Mouse (Mus musculus) ES-Bruce4 (cell line): Measurements from ENCODE around the gene Fgf10. TPM values are rescaled to one million over a fixed set of nuclear protein-coding genes. Genes with fewer than 3 reads are reported as not detected.

Experiments
- H3K27ac ChIP-seq: 2 replicates; pipeline ENCODE4 v1.5.1; 2012; ENCODE audit warnings: low read length, inconsistent platforms; ENCODE audit not compliant: insufficient read depth
- H3K27me3 ChIP-seq: 2 replicates; pipeline ENCODE4 v1.6.1; 2012; ENCODE audit warnings: mild to moderate bottlenecking, low read length, inconsistent platforms; ENCODE audit not compliant: control insufficient read depth, poor library complexity, insufficient read depth, severe bottlenecking
- H3K36me3 ChIP-seq: 2 replicates; pipeline ENCODE4 v1.6.1; 2012; ENCODE audit warnings: inconsistent platforms, mild to moderate bottlenecking, low read length, moderate library complexity; ENCODE audit not compliant: control insufficient read depth, poor library complexity, insufficient read depth, severe bottlenecking
- H3K4me1 ChIP-seq: one replicate; pipeline ENCODE4 v1.8.1; 2011; ENCODE audit warnings: low read length; ENCODE audit not compliant: control insufficient read depth, insufficient read depth
- H3K4me3 ChIP-seq: 2 replicates; pipeline ENCODE4 v1.5.1; 2011; ENCODE audit warnings: low read depth, mild to moderate bottlenecking, low read length
- H3K9ac ChIP-seq: 2 replicates; pipeline ENCODE4 v1.6.1; 2012; ENCODE audit warnings: low read depth, mild to moderate bottlenecking, inconsistent platforms; ENCODE audit not compliant: poor library complexity, severe bottlenecking
- H3K9me3 ChIP-seq: replicated peaks from 2 replicates; pipeline ENCODE4 v1.6.1; 2012; ENCODE audit warnings: mild to moderate bottlenecking, low read length, inconsistent platforms; ENCODE audit not compliant: control insufficient read depth, poor library complexity, insufficient read depth, severe bottlenecking
- CTCF ChIP-seq: IDR thresholded peaks from one replicate; pipeline ENCODE4 v1.8.1; 2011; ENCODE audit warnings: low read depth, low read length
- EP300 ChIP-seq: IDR thresholded peaks from 2 replicates; pipeline ENCODE4 v1.6.1; 2011; ENCODE audit warnings: low read depth, low read length; ENCODE audit not compliant: insufficient read depth
- POLR2A ChIP-seq: IDR thresholded peaks from one replicate; pipeline ENCODE4 v1.8.1; 2011; ENCODE audit warnings: low read length; ENCODE audit not compliant: insufficient read depth
- polyA plus RNA-seq: library from polyadenylated mRNA; stranded (reverse); fragments of >200 nt; gene quantifications from 2 replicates; pipeline ENCODE4 v1.2.4, GENCODE M21; 2011; ENCODE audit warnings: low read depth; ENCODE audit not compliant: missing spikeins, insufficient read depth, insufficient read length

Gene Fgf10
- polyA plus RNA-seq, 1 experiment = 1.3 TPM

DNA sequence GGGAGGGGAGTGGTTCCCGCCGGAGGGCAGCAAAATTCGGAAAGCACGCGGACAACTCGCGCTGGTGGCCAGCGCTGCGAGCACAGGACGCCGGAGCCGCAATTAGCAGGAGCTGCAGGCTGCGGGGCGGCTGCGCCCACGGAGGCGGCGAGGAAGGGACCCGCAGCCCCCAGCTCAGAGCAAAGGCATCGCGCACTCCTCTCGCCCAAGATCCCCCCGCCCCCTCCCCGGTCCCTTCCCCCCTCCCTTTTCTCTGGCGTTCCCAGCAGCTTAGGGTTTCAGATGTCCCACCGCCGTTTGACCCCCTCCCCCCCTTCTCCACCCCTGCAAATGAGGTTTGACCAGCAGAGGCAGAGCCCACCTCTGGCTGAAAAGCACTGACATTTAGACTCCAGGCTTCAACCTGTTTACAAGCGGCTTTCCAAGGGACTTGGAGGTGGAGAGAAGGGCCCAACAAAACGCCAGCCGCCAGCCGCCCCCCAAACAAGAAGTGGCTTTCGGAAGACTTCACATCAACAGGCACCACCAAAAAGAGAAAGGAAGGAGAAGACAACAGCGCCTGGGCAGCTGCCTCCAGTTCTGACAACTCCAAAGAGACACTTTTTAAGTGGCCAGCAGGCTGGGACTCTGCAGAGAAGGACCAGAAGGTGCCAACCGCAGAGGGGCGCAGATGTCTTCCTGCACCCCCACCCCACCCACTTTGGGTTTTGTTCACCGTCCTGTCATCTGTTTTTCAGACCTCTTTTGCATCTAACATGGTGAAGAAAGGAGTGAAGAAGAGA lies 44.9 kb downstream of the Fgf10 start:
- H3K27ac ChIP-seq = no peak overlapping the region
- TF ChIP-seq POLR2A = no peak
- no peak for TF ChIP-seq CTCF
- no peak for TF ChIP-seq EP300
- H3K4me1 ChIP-seq = no peaks in the 10 kb centered on the region
- H3K9me3 ChIP-seq = no peaks in the 10 kb centered on the region
- no peaks in the 10 kb centered on the region for H3K36me3 ChIP-seq
- peaks cover 11% of the 10 kb centered on the region for H3K27me3 ChIP-seq
- H3K4me3 ChIP-seq = peak overlapping the region; percentile 63
- peak overlapping the region; percentile 64 for H3K9ac ChIP-seq

DNA sequence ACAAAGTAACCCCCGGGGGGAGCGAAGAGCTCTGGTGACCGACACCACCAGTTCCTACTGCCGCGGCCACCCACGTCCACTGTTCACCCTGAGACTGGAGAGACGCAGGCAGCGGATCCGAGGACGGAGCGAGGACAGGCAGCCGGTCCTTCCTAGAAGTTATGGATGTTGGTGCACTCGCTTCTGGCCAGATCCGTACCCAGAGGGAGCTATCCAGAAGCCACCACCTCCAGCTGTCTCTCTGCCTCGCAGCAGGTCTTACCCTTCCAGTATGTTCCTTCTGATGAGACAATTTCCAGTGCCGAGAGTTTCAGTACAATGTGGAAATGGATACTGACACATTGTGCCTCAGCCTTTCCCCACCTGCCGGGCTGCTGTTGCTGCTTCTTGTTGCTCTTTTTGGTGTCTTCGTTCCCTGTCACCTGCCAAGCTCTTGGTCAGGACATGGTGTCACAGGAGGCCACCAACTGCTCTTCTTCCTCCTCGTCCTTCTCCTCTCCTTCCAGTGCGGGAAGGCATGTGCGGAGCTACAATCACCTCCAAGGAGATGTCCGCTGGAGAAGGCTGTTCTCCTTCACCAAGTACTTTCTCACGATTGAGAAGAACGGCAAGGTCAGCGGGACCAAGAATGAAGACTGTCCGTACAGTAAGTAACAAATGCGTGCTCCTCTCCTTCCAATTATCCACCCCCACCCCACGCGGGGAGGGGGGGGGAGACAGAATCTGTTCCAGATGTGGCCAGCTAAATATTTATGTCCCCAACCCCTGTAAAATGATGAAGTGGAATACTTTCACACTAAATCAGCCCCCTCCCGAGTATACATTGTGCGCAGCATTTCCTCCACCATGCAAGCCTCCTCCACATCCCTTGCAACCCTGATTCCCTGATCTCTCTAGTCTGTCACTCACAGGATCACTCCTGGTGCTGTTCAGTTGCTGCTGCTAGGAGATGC lies 45.8 kb downstream of the Fgf10 start:
- peak overlapping the region; percentile 15 for H3K4me3 ChIP-seq
- no peak overlapping the region for H3K27ac ChIP-seq
- TF ChIP-seq CTCF (no peak), EP300 (no peak), POLR2A (no peak)
- no peaks in the 10 kb centered on the region for H3K9me3 ChIP-seq
- H3K4me1 ChIP-seq = no peaks in the 10 kb centered on the region
- peaks cover 11% of the 10 kb centered on the region for H3K27me3 ChIP-seq
- H3K36me3 ChIP-seq = no peaks in the 10 kb centered on the region
- H3K9ac ChIP-seq = no peak overlapping the region

DNA sequence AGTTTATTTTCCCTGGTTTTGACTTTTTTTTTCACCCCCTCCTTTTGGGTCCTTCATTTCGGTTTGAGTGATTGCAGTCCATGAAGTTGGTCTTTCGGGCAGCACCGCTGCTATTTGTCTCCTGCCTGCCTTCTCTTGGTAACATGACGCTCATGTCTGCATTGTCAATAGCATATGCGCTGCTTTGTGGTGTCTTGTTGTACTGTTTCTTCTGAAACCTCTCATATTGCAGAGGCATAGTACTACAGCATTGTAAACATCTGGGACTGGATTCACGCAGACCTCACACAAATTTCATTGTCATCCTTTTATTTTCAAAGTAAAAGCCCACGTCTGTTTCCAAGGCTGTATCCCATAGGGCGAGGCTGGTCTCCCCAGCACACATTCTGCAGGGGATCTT lies 46.7 kb downstream of the Fgf10 start:
- TF ChIP-seq EP300 = no peak
- TF ChIP-seq POLR2A = no peak
- TF ChIP-seq CTCF = no peak
- H3K27ac ChIP-seq = no peak overlapping the region
- H3K4me3 ChIP-seq = no peak overlapping the region
- peaks cover 11% of the 10 kb centered on the region for H3K27me3 ChIP-seq
- no peaks in the 10 kb centered on the region for H3K9me3 ChIP-seq
- no peaks in the 10 kb centered on the region for H3K4me1 ChIP-seq
- H3K36me3 ChIP-seq = no peaks in the 10 kb centered on the region
- no peak overlapping the region for H3K9ac ChIP-seq

DNA sequence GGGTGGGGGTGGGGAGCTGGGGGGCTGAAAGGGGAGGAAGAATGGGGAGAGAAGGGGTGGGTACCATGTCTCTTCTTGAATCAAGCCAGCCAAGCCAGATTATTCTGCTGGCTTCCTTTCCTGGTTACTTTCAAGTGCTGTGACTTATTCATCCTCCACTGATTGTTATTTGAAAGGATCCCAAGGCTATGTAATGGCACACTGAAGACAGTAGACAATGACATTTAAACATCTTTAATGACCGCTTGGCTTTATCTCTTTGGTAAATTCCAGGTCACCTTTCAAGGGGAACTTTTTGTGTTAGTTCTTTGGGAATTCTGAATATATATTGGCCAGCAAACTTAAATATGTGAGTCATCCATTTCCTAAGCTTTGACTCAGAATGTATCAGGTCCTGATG lies 47.1 kb downstream of the Fgf10 start:
- TF ChIP-seq POLR2A (no peak), EP300 (no peak), CTCF (no peak)
- Histone ChIP-seq H3K9ac (no peak overlapping the region), H3K36me3 (no peaks in the 10 kb centered on the region), H3K27ac (no peak overlapping the region), H3K4me3 (no peak overlapping the region), H3K27me3 (peaks cover 11% of the 10 kb centered on the region), H3K9me3 (no peaks in the 10 kb centered on the region), H3K4me1 (no peaks in the 10 kb centered on the region)

DNA sequence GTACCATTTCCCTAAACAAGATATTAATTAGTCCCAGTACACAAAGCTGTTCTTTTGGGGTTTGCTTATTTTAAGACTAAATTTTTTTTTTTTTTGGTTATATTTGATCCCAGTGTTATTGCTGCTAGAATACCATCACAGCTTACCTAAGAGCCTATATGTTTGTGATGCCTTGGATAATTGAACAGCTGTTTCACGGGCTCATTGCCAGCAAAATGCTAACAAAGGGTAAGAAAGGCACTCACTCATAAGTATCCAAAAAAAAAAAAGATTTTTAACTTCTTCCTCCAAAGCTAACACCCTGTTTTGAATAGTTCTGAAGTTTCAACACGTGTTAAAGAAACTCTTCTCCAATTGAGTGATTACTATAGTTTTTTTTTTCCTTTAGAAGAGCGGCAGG lies 48.8 kb downstream of the Fgf10 start:
- Histone ChIP-seq H3K4me3 (no peak overlapping the region), H3K27ac (no peak overlapping the region), H3K9ac (no peak overlapping the region), H3K36me3 (no peaks in the 10 kb centered on the region), H3K4me1 (no peaks in the 10 kb centered on the region), H3K27me3 (peaks cover 6% of the 10 kb centered on the region), H3K9me3 (no peaks in the 10 kb centered on the region)
- TF ChIP-seq POLR2A (no peak), CTCF (no peak), EP300 (no peak)
